Mouse (Mus musculus): ENCODE data around the gene Mdp1. TPM values are rescaled to one million over a fixed set of nuclear protein-coding genes. Genes with fewer than 3 reads are reported as not detected.

The Mdp1 gene
- polyA plus RNA-seq (2012; rRNA removed): 52.9 and 57.0 TPM in 2 replicates

DNA sequence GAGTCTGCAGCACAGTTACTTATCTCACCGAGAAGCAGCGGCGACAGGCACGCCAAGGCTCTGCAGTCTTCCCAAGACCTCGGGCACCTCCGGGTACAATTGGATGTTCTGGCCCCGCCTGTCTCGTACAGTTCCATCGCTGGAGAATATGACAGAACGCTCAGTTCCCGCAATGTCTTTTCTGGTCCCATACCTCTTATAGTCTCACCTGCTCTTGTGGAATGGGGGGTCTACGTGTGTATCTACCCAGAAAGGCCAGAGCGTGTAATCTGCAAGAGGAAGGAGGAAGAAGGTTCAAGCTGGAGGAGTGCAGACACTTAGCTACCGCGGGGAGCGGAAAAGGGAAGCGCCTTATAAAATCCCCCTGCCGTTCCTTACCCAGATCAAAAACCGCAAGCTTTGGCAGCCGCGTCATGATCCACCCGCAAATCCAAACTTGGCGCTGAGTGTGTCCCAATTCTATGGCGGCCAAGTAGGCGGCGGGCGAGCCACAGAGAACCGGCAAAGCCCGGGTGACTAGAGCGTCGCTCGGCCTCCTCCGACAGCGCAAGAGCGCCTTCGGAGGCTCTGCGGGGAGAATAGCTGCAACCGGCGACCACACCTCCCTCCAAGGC, at the start of gene Mdp1:
Gene Mdp1 (minus strand): TSS at position 549 of the 614 bp plus-strand sequence.

DNA sequence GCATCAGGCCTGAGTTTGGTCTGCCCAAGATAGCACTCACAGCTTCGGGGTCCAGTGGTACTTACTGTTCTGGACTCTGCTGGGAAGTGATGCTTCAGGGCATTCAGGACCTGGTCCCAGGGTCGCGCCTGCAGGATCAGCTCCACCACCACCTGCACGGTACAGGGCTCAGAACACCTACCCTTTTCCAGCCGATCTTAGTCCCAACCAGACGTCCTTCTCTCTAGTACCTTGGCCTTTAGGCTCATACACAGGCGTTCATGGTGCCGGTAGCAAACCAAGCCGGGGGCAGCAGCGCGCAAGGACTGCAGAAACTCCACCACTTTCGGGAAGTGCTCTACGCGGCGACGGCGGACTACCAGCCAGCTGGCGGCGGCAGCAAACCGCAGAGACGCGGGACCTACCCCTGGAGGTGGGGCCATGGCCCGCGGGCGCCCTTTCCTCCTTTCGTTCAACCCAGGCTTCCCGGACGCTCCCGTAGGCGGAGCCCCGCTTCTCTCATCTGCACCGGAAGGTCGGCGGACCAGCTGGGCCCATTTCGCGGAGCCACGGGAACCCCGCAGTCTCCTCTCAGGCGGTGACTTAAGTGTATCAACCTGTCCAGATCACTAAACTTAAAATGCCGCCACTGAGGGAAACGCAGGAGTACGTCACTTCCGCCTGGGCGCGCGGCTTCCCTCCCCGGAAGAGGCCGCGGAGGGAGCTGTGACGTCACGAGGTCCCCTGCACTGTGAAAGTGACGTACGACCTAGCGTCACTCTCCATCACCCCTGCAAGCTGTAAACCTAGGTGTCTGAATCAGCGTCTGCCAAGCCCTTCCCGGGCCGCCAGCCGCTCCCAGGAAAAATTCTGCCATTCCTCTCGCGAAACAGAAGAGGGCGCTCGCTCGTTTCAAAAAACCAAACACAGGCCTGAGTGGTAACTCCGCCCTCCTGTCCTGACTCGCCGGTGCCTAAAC, 21.1 kb upstream of the Mdp1 start, which contains the start of gene Tinf2:
Gene Tinf2 (minus strand): TSS at position 661 of the 958 bp plus-strand sequence.

DNA sequence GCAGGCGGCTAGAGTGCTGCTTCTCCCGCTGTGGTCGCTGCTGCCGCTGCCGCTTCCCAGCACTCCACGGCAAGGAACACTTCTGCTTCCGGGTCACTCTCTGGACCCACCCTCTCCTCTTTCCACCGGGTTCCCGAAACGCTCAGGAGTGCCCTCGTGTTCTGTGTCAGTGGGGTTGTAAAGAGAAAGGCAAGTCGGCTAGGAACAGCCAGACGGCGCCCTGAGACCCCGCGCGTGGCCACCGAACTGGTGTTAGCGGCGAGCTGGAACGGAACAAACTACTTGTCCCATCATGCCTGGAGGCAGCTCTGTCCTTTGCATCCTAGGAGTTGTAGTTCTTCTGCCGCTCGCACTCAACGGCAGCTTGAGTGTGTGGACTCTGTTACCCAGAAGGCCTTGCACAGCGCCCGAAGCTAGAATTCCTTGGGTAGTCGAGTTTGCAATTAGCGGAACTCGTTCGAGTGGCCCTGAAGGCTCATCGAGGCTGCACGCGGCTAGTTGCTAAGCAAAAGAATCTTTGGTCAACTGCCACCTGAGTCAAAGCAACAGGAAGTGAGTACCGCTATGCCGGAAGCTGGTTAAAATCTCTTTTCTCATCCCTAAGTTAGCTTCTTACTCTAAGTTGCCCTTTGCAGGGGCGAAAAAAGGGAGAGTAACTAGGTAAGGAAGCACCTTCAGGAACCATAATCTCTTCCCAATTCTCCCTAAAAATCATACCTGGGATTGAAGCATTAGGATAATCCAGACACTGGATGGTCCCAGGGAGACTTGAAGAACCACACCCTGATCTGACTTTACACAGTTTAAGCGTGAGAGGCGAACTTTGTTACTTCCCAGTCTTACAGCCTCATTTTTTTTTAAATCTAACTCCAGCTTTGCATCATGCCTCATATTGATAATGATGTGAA, 11.8 kb upstream of the Mdp1 start, which contains the start of the genes Gmpr2 and Nedd8:
Gene Gmpr2 (plus strand): TSS at position 109 of the 908 bp plus-strand sequence.
Gene Nedd8 (minus strand): TSS at position 292 of the 908 bp plus-strand sequence.

DNA sequence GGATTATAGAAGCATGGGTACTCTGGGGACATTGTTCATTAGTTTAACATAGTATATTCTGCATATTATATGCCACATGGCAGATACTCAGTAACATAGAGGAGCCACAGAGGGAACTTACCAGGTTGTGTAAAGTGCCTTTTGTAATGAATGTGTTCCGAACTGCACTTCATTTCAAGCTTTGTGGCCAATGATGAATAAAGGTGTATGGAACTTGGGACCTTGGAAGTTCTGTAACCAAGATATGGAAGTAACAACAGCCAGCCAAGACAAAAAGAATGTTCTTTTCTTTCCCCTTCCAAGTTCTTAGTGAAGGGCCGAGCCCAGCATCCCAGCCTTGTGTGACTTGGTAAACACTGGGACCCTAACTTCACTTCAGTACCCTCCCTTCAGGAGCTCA, 10.4 kb downstream of the Mdp1 start, which contains the start of gene Tssk4:
Gene Tssk4 (plus strand): TSS at position 301 of the 400 bp plus-strand sequence.

DNA sequence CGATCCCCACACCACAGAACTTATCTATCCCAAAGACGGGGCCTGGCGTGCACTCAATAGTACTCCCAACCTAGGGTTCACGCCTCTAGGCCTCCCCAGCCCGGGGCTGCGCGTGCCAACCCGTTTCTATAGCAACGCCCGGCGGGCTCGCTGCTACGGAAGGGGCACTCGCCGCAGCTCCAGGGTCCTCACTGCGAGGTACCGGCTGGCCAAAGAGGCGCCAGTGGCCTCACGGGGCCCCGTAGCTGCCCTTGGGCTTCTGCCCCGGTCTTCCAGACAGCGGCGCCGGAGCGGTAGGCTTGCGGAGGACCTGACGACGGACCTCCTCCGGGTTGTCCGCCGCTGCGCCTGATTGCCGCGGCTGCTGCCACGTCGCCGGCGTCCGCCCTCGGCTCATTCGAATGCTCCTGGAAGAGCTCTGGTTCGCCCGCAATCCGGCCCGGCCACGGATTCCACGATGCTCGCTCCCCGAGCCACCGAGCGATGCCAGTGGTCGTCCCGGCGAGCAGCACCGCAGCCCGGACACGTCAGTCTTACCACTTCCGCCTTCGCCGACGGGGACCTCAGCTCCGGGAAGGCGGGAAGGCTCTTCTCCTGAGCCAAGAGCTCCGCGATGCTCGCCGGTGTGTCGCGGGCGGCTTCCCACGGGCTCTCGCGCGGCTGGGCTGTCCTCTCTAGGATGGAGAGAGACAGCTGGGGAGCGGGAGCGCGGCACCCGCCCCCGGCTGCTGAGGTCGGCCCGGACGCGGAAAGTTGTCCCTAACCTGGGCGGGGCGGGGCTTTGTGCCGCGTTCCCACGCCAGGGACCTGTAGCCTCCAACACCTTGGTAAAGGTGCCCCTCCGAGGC, 17.0 kb downstream of the Mdp1 start, which contains the start of gene Tm9sf1:
Gene Tm9sf1 (minus strand): TSS at position 747 of the 848 bp plus-strand sequence.

DNA sequence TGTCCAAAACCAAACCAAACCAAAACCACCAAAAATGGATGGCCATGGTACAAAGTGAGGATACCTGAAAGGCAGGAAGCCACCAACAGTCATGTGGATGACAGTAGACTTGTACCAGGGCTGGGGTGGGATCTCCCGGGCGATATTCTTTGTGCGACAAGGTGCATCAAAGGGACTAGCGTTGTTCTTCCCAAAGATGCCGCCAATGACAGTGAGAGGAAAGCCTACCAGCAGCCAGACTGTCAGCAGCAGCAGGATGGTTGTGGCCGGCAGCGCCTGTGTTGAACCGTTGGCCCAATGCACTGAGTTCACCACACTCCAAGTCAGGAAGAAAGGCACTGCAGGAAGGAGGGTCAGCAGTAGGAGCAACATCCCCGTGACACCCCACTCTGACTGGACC, 22.5 kb downstream of the Mdp1 start, which contains the start of gene Gm49378:
Gene Gm49378 (minus strand): TSS at position 101 of the 400 bp plus-strand sequence.

DNA sequence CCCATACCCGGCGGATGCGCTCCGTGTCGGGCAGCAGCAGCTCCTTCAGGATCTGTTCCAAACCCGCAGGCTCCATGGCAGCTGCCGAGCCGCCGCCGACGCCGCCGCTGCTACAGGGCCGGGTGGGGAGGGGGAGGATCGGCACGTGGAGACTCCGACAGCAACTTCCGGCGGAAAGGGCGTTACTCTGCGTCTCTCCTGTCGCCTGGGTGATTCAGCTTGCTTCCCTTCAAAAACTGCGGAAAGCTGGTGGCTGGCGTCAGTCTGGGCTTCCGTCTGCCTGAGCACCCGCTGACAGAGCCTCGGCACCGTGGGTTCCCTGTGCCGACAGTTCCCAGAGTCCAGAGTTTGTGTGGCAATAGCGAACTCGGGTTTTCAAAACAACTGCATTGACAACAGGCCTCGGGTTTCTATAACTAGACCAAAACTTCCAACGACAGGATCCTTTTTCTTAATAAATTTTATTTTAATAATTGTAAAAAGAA, 24.7 kb downstream of the Mdp1 start, which contains the start of gene Ipo4:
Gene Ipo4 (minus strand): TSS at position 435 of the 485 bp plus-strand sequence.

DNA sequence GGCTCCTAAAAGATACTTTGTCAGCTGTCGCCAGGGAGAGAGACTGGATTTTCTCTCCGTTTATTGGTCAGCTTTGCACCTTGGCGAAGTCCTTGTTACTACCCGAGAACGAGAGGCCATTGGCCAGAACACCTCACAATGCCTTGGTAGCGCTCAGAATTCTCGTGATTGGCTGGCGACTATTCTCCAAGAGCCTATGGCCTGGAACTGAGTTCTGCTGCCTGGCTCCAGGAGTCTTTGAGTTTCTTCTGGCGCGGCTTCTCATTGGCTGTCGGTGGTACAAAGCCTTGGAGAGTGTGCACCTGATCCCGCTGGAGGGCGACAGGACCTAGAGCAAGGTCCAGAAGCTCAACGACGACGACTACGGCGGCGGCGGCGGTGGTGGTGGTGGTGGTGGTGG, 42.5 kb downstream of the Mdp1 start, which contains the start of gene Rec8:
Gene Rec8 (plus strand): TSS at position 216 of the 400 bp plus-strand sequence.

Other genes starting within 250 kb of the Mdp1 start
- 36.2 and 37.6 TPM in 2 replicates for gene Dhrs4, start 181.8 kb downstream of the Mdp1 start, polyA plus RNA-seq (2012; rRNA removed)
- gene Carmil3, start 169.9 kb downstream of the Mdp1 start, polyA plus RNA-seq (2012; rRNA removed): 195 and 238 TPM in 2 replicates
- 7.3 and 10.1 TPM in 2 replicates for gene Cpne6, start 150.1 kb downstream of the Mdp1 start, polyA plus RNA-seq (2012; rRNA removed)
- 0.64 and 0.80 TPM in 2 replicates for gene Nrl, start 135.5 kb downstream of the Mdp1 start, polyA plus RNA-seq (2012; rRNA removed)
- gene Pck2, start 120.2 kb downstream of the Mdp1 start, polyA plus RNA-seq (2012; rRNA removed): 19.4 and 24.9 TPM in 2 replicates
- gene Dcaf11, start 100.5 kb downstream of the Mdp1 start, polyA plus RNA-seq (2012; rRNA removed): 99.5 and 110 TPM in 2 replicates
- 0.55 and 0.85 TPM in 2 replicates for gene A730061H03Rik, start 100.1 kb downstream of the Mdp1 start, polyA plus RNA-seq (2012; rRNA removed)
- 0.20 and 4.1 TPM in 2 replicates for gene Fitm1, start 84.9 kb downstream of the Mdp1 start, polyA plus RNA-seq (2012; rRNA removed)
- gene Psme1, start 82.4 kb downstream of the Mdp1 start, polyA plus RNA-seq (2012; rRNA removed): 95.6 and 100 TPM in 2 replicates
- gene Emc9, start 75.2 kb downstream of the Mdp1 start, polyA plus RNA-seq (2012; rRNA removed): 15.2 and 19.4 TPM in 2 replicates
- 80.2 and 87.2 TPM in 2 replicates for gene Psme2, start 69.4 kb downstream of the Mdp1 start, polyA plus RNA-seq (2012; rRNA removed)
- 24.8 and 26.6 TPM in 2 replicates for gene Rnf31, start 68.8 kb downstream of the Mdp1 start, polyA plus RNA-seq (2012; rRNA removed)
- gene Irf9, start 56.9 kb downstream of the Mdp1 start, polyA plus RNA-seq (2012; rRNA removed): 27.1 and 27.9 TPM in 2 replicates
- gene Rec8, start 42.5 kb downstream of the Mdp1 start, polyA plus RNA-seq (2012; rRNA removed): 19.0 and 25.2 TPM in 2 replicates
- 171 and 172 TPM in 2 replicates for gene Ipo4, start 24.6 kb downstream of the Mdp1 start, polyA plus RNA-seq (2012; rRNA removed)
- gene Gm49378, start 22.6 kb downstream of the Mdp1 start, polyA plus RNA-seq (2012; rRNA removed): 6.9 and 7.0 TPM in 2 replicates
- gene Tm9sf1, start 16.7 kb downstream of the Mdp1 start, polyA plus RNA-seq (2012; rRNA removed): 48.4 and 58.4 TPM in 2 replicates
- 2.0 and 2.1 TPM in 2 replicates for gene Tssk4, start 10.3 kb downstream of the Mdp1 start, polyA plus RNA-seq (2012; rRNA removed)
- gene Gmpr2, start 11.4 kb upstream of the Mdp1 start, polyA plus RNA-seq (2012; rRNA removed): 43.0 and 44.1 TPM in 2 replicates
- gene Nedd8, start 11.6 kb upstream of the Mdp1 start, polyA plus RNA-seq (2012; rRNA removed): 461 and 488 TPM in 2 replicates
- gene Tinf2, start 21.3 kb upstream of the Mdp1 start, polyA plus RNA-seq (2012; rRNA removed): 32.9 and 33.1 TPM in 2 replicates
- 0.43 and 1.5 TPM in 2 replicates for gene Tgm1, start 53.4 kb upstream of the Mdp1 start, polyA plus RNA-seq (2012; rRNA removed)
- gene Rabggta, start 61.8 kb upstream of the Mdp1 start, polyA plus RNA-seq (2012; rRNA removed): 57.1 and 61.9 TPM in 2 replicates
- 86.8 and 87.0 TPM in 2 replicates for gene Dhrs1, start 85.2 kb upstream of the Mdp1 start, polyA plus RNA-seq (2012; rRNA removed)
- 21.4 and 26.4 TPM in 2 replicates for gene Nop9, start 85.2 kb upstream of the Mdp1 start, polyA plus RNA-seq (2012; rRNA removed)
- gene Cideb, start 98.0 kb upstream of the Mdp1 start, polyA plus RNA-seq (2012; rRNA removed): 0.57 and 1.3 TPM in 2 replicates
- gene Ltb4r2, start 100.9 kb upstream of the Mdp1 start, polyA plus RNA-seq (2012; rRNA removed): 0.11 and 0.21 TPM in 2 replicates
- 0.34 and 0.91 TPM in 2 replicates for gene Ltb4r1, start 105.5 kb upstream of the Mdp1 start, polyA plus RNA-seq (2012; rRNA removed)
- 5.0 and 9.7 TPM in 2 replicates for gene Adcy4, start 123.6 kb upstream of the Mdp1 start, polyA plus RNA-seq (2012; rRNA removed)
- gene Ripk3, start 128.4 kb upstream of the Mdp1 start, polyA plus RNA-seq (2012; rRNA removed): 3.1 and 9.4 TPM in 2 replicates
- gene Nfatc4, start 162.6 kb upstream of the Mdp1 start, polyA plus RNA-seq (2012; rRNA removed): 29.1 and 48.1 TPM in 2 replicates
- 18.4 and 24.1 TPM in 2 replicates for gene Nynrin, start 193.5 kb upstream of the Mdp1 start, polyA plus RNA-seq (2012; rRNA removed)
- 0.45 and 0.53 TPM in 2 replicates for gene Cbln3, start 223.9 kb upstream of the Mdp1 start, polyA plus RNA-seq (2012; rRNA removed)
- gene Khnyn, start 224.4 kb upstream of the Mdp1 start, polyA plus RNA-seq (2012; rRNA removed): 14.8 and 16.5 TPM in 2 replicates
- gene Sdr39u1, start 239.8 kb upstream of the Mdp1 start, polyA plus RNA-seq (2012; rRNA removed): 102 and 107 TPM in 2 replicates

Data from central nervous system, embryonic 14 days (tissue).